Comparison of ENCODE assay signal across 10 mouse cellular contexts in the genomic region with DNA sequence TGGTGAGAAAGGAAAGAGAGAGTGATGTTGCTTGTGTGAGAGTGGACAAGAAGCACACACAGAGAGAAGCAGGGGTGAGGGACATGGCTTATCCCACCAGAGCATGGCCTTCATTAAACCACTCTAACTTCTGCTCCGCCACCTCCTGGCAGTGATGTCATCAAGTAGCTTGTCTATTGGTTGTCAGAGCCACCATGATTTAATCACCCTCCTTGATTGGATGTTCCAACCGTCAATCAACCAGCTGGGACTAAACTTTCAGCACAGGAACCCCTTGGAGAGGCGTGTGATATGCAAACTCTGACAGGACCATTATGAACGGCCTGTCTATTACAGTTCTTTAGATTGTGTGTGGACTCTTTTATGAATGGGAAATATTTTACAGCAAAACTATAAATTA. TPM values are rescaled to one million over a fixed set of nuclear protein-coding genes. Genes with fewer than 3 reads are reported as not detected.
DNase-seq lines count a peak whose midpoint lies in the region; ATAC-seq lines count a peak whose summit lies in the region.
"Had no signal": no experiment of that assay in that cellular context is flagged by ENCODE, and none has a peak within 500 bp of the region (broad histone marks: within the 10 kb centered on the region; RNA-seq: fewer than 3 reads in every experiment).

No protein-coding gene starts in this region.

- H3K9ac ChIP-seq in forebrain, embryonic 14.5 days (ENCODE audit: low read length), result no peak overlapping the region
- no peak overlapping the region for H3K9ac ChIP-seq in forebrain, embryonic 11.5 days (ENCODE audit: low read length)
- H3K9ac ChIP-seq in neural tube, embryonic 11.5 days (ENCODE audit: low read length), result no peak overlapping the region
- H3K9ac ChIP-seq: liver, embryonic 15.5 days had no signal

- no peak overlapping the region for H3K4me3 ChIP-seq in forebrain, embryonic 14.5 days (ENCODE audit: low read depth, low read length)
- no peak overlapping the region for H3K4me3 ChIP-seq in forebrain, embryonic 11.5 days (ENCODE audit: low read depth, low read length)
- no peak overlapping the region for H3K4me3 ChIP-seq in neural tube, embryonic 11.5 days (ENCODE audit: low read depth, low read length)
- H3K4me3 ChIP-seq: liver, embryonic 15.5 days had no signal

- H3K27ac ChIP-seq in forebrain, embryonic 14.5 days (ENCODE audit: low read depth, low read length), result no peak overlapping the region
- H3K27ac ChIP-seq in forebrain, embryonic 11.5 days (ENCODE audit: low read depth, low read length), result no peak overlapping the region
- H3K27ac ChIP-seq in neural tube, embryonic 11.5 days (ENCODE audit: low read depth, low read length), result no peak overlapping the region
- H3K27ac ChIP-seq: liver, embryonic 15.5 days had no signal

- H3K4me2 ChIP-seq in forebrain, embryonic 14.5 days (ENCODE audit: low read length), result no peak overlapping the region
- H3K4me2 ChIP-seq in forebrain, embryonic 11.5 days (ENCODE audit: low read depth, low read length, severe bottlenecking), result no peak overlapping the region
- H3K4me2 ChIP-seq in neural tube, embryonic 11.5 days (ENCODE audit: low read depth), result no peak overlapping the region
- H3K4me2 ChIP-seq: liver, embryonic 15.5 days had no signal

- H3K27me3 ChIP-seq in forebrain, embryonic 14.5 days (replicated peaks; ENCODE audit: control insufficient read depth, insufficient read depth, low read length), result no peaks in the 10 kb centered on the region
- no peaks in the 10 kb centered on the region for H3K27me3 ChIP-seq in forebrain, embryonic 11.5 days (ENCODE audit: control insufficient read depth, insufficient read depth, low read length)
- H3K27me3 ChIP-seq in neural tube, embryonic 11.5 days (ENCODE audit: control insufficient read depth, insufficient read depth, low read length), result no peaks in the 10 kb centered on the region
- H3K27me3 ChIP-seq: liver, embryonic 15.5 days had no signal

- intact Hi-C loops in gastrocnemius, postnatal 14 days (cut with DNase I; ENCODE audit: low total_unique reads), result no loop called here

- H3K36me3 ChIP-seq in forebrain, embryonic 14.5 days (ENCODE audit: control insufficient read depth, insufficient read depth, low read length), result no peaks in the 10 kb centered on the region
- H3K36me3 ChIP-seq in forebrain, embryonic 11.5 days (ENCODE audit: control insufficient read depth, insufficient read depth, low read length), result no peaks in the 10 kb centered on the region
- no peaks in the 10 kb centered on the region for H3K36me3 ChIP-seq in neural tube, embryonic 11.5 days (ENCODE audit: control insufficient read depth, insufficient read depth, low read length)
- H3K36me3 ChIP-seq: liver, embryonic 15.5 days had no signal

- no peaks in the 10 kb centered on the region for H3K9me3 ChIP-seq in forebrain, embryonic 14.5 days (replicated peaks; ENCODE audit: control insufficient read depth, low read length)
- no peaks in the 10 kb centered on the region for H3K9me3 ChIP-seq in forebrain, embryonic 11.5 days (ENCODE audit: control insufficient read depth, low read length)
- no peaks in the 10 kb centered on the region for H3K9me3 ChIP-seq in neural tube, embryonic 11.5 days (ENCODE audit: control insufficient read depth, low read length)
- H3K9me3 ChIP-seq: liver, embryonic 15.5 days had no signal

- H3K4me1 ChIP-seq in forebrain, embryonic 14.5 days (ENCODE audit: control insufficient read depth, insufficient read depth, low read length), result no peaks in the 10 kb centered on the region
- no peaks in the 10 kb centered on the region for H3K4me1 ChIP-seq in forebrain, embryonic 11.5 days (replicated peaks; ENCODE audit: control insufficient read depth, insufficient read depth, low read length)
- H3K4me1 ChIP-seq in neural tube, embryonic 11.5 days (ENCODE audit: control insufficient read depth, insufficient read depth, low read length), result no peaks in the 10 kb centered on the region
- H3K4me1 ChIP-seq: liver, embryonic 15.5 days had no signal

- no peak; the same call in 1 of the 2 replicates for ATAC-seq in forebrain, embryonic 14.5 days
- ATAC-seq in forebrain, embryonic 11.5 days (replicated peaks; ENCODE audit: low FRiP score), result no peak
- ATAC-seq in neural tube, embryonic 11.5 days (ENCODE audit: insufficient read depth, low FRiP score, low TSS enrichment), result no peak
- ATAC-seq in granulocyte monocyte progenitor cell, adult 5-6 weeks (replicated peaks; ENCODE audit: poor library complexity, severe bottlenecking), result peak; percentile 57

- peak; percentile 68 for DNase-seq in forebrain, embryonic 14.5 days (ENCODE audit: low spot score)
- DNase-seq in forebrain, embryonic 11.5 days (ENCODE audit: low spot score), result no peak
- DNase-seq in neural tube, embryonic 11.5 days (ENCODE audit: low spot score), result peak; percentile 31
- no peak for DNase-seq in neural tube, embryonic 10.5 days (ENCODE audit: extremely low spot score, low spot score)
- peak; percentile 5 for DNase-seq in yolk sac, embryonic 10.5 days (ENCODE audit: low spot score)
- no peak for DNase-seq in gastrocnemius, postnatal 14 days
- DNase-seq in spleen, postnatal 14 days (ENCODE audit: low spot score in 2 of 2), result no peak
- DNase-seq: thymus, adult 2 months had no signal

- 62% methylated on average over 4 of the region's 4 CpGs for WGBS in forebrain, embryonic 14.5 days
- 59% methylated on average over 4 of the region's 4 CpGs for WGBS in forebrain, embryonic 11.5 days
- 61% methylated on average over 4 of the region's 4 CpGs for WGBS in neural tube, embryonic 11.5 days

RNA-seq across cellular contexts. Expression of gene Sc5d, which starts 50.9 kb away (rescaled TPM):
- 61.9 and 74.2 TPM in 2 replicates for polyA plus RNA-seq in forebrain, embryonic 14.5 days (2014; fragmentation: Nextera tagmentation; extraction: Ambion mirVana)
- 74.4 and 80.7 TPM in 2 replicates for polyA plus RNA-seq in forebrain, embryonic 11.5 days (2014; fragmentation: Nextera tagmentation; extraction: Ambion mirVana)
- polyA plus RNA-seq in neural tube, embryonic 11.5 days (2014; fragmentation: Nextera tagmentation; extraction: Ambion mirVana), result 64.9 and 65.6 TPM in 2 replicates
- 12.3 and 14.4 TPM in 2 replicates for total RNA-seq in granulocyte monocyte progenitor cell, adult 5-6 weeks (2014; fragmentation: Nextera tagmentation)
- total RNA-seq in granulocyte monocyte progenitor cell, adult 5-6 weeks (2017), result 20.1 and 29.9 TPM in 2 replicates
- 10 to 100 TPM; 11.8 to 15.6 TPM for total RNA-seq in gastrocnemius, postnatal 14 days (2021)

Comparison
In these comparisons a context has a peak if more than half of its experiments do, and no peak if none do; other contexts are left out.
1. DNase-seq: peak in forebrain, embryonic 14.5 days (single experiment), neural tube, embryonic 11.5 days (single experiment) and yolk sac, embryonic 10.5 days (single experiment); none in forebrain, embryonic 11.5 days (single experiment), neural tube, embryonic 10.5 days (single experiment), gastrocnemius, postnatal 14 days (single experiment) and spleen, postnatal 14 days (0 of 2).